Mouse (Mus musculus): Measurements from ENCODE around the gene Atxn7l2. TPM values are rescaled to one million over a fixed set of nuclear protein-coding genes. Genes with fewer than 3 reads are reported as not detected.

Atxn7l2 gene
- total RNA-seq, 2 experiments from 2014 or later: 22.9 to 27.9 TPM

- no peak for DNase-seq (ENCODE audit: low spot score in 2 of 2)
Observed at GRCm38 (mm10) chr3:108180514-108180913, 30.2 kb downstream of the Atxn7l2 start.

- DNase-seq (ENCODE audit: low spot score in 2 of 2): no peak
Observed at GRCm38 (mm10) chr3:108178756-108179715, 31.7 kb downstream of the Atxn7l2 start.

GRCm38 (mm10) chr3:108174672-108175531, 35.8 kb downstream of the Atxn7l2 start:
- peak in 1 of 2 experiments; percentile 71 for DNase-seq (ENCODE audit: low spot score in 2 of 2)

GRCm38 (mm10) chr3:108169199-108169598, 41.5 kb downstream of the Atxn7l2 start:
- DNase-seq (ENCODE audit: low spot score in 2 of 2): no peak

- DNase-seq (ENCODE audit: low spot score in 2 of 2): no peak
Observed at GRCm38 (mm10) chr3:108167499-108167898, 43.2 kb downstream of the Atxn7l2 start.

- DNase-seq (ENCODE audit: low spot score in 2 of 2): no peak
Observed at GRCm38 (mm10) chr3:108166486-108167211, 44.1 kb downstream of the Atxn7l2 start.

- DNase-seq (ENCODE audit: low spot score in 2 of 2): no peak
Observed at GRCm38 (mm10) chr3:108165532-108166315, 45.0 kb downstream of the Atxn7l2 start.

- peak; percentile 85 to 86 for DNase-seq (ENCODE audit: low spot score in 2 of 2)
Observed at GRCm38 (mm10) chr3:108164807-108165206, 45.9 kb downstream of the Atxn7l2 start.

GRCm38 (mm10) chr3:108164091-108164490, 46.6 kb downstream of the Atxn7l2 start:
- no peak for DNase-seq (ENCODE audit: low spot score in 2 of 2)

- DNase-seq (ENCODE audit: low spot score in 2 of 2): peak; percentile 54 to 70
Observed at GRCm38 (mm10) chr3:108158383-108159037, 52.2 kb downstream of the Atxn7l2 start.

GRCm38 (mm10) chr3:108154656-108155055, 56.1 kb downstream of the Atxn7l2 start, which contains the start of gene Gpr61:
Gene Gpr61, minus strand, starts transcription at chr3:108154882.
- DNase-seq (ENCODE audit: low spot score in 2 of 2): peak; percentile 72 to 80

- no peak for DNase-seq (ENCODE audit: low spot score in 2 of 2)
Observed at GRCm38 (mm10) chr3:108152290-108152689, 58.4 kb downstream of the Atxn7l2 start.

Other genes starting within 250 kb of the Atxn7l2 start
- not detected for gene Gstm3, start 241.7 kb downstream of the Atxn7l2 start, total RNA-seq (2021)
- gene Gstm2, start 224.5 kb downstream of the Atxn7l2 start, total RNA-seq (2021): 1 to 10 TPM; 5.0 to 5.7 TPM
- gene Gstm1, start 193.0 kb downstream of the Atxn7l2 start, total RNA-seq (2021): 100 to 1,000 TPM; 279 to 320 TPM
- 10 to 100 TPM; 11.5 to 11.6 TPM for gene Gstm4, start 166.0 kb downstream of the Atxn7l2 start, total RNA-seq (2021)
- 10 to 100 TPM; 52.3 to 58.5 TPM for gene Ampd2, start 124.3 kb downstream of the Atxn7l2 start, total RNA-seq (2021)
- under 1 TPM in 1 of 2 experiments, not detected in 1; 0.21 TPM for gene Gnat2, start 118.1 kb downstream of the Atxn7l2 start, total RNA-seq (2021)
- gene Gnai3, start 64.8 kb downstream of the Atxn7l2 start, total RNA-seq (2021): 10 to 100 TPM; 29.0 to 30.4 TPM
- gene Gpr61, start 56.1 kb downstream of the Atxn7l2 start, total RNA-seq (2021): 10 to 100 TPM; 18.4 to 22.3 TPM
- 10 to 100 TPM; 78.2 to 79.7 TPM for gene Amigo1, start 24.6 kb downstream of the Atxn7l2 start, total RNA-seq (2021)
- gene Cyb561d1, start 9.7 kb downstream of the Atxn7l2 start, total RNA-seq (2021): 10 to 100 TPM; 20.6 to 21.4 TPM
- 1 to 10 TPM; 2.3 TPM for gene Sypl2, start 15.7 kb upstream of the Atxn7l2 start, total RNA-seq (2021)
- gene Psma5, start 46.0 kb upstream of the Atxn7l2 start, total RNA-seq (2021): 10 to 100 TPM; 68.9 to 76.7 TPM
- 100 to 1,000 TPM; 305 to 320 TPM for gene Sort1, start 73.1 kb upstream of the Atxn7l2 start, total RNA-seq (2021)
- under 1 TPM; 0.26 to 0.49 TPM for gene Mybphl, start 154.0 kb upstream of the Atxn7l2 start, total RNA-seq (2021)
- 10 to 100 TPM; 17.8 to 18.1 TPM for gene Psrc1, start 172.9 kb upstream of the Atxn7l2 start, total RNA-seq (2021)
- 100 to 1,000 TPM; 148 to 155 TPM for gene Celsr2, start 204.6 kb upstream of the Atxn7l2 start, total RNA-seq (2021)
- 100 to 1,000 TPM; 244 to 258 TPM for gene Sars, start 234.3 kb upstream of the Atxn7l2 start, total RNA-seq (2021)

All from left cerebral cortex, adult 18-20 months (tissue).